Mouse (Mus musculus) regulatory T cell (primary cell): ENCODE measurements around the gene Adgrf2.

Experiments used
- in situ Hi-C: fragments of 300-600 bp; cut with MboI, MseI; formaldehyde crosslinking; loops from one replicate; pipeline ENCODE4 v1.15.1; 2025; ENCODE audit warnings: high pct_unique_total_duplicates

Adgrf2 gene

GRCm38 (mm10) chr17:42741801-42742217 lies at the start of gene Adgrf2:
Gene Adgrf2 (minus strand): TSS chr17:42742179.
- in situ Hi-C loops, result no loop called here

GRCm38 (mm10) chr17:42790787-42791186 lies 48.8 kb upstream of the Adgrf2 start:
- in situ Hi-C loops, result no loop called here

- in situ Hi-C loops, result no loop called here
Observed at GRCm38 (mm10) chr17:42789723-42790122, 47.7 kb upstream of the Adgrf2 start.

GRCm38 (mm10) chr17:42788686-42789453 lies 46.9 kb upstream of the Adgrf2 start:
- in situ Hi-C loops, result no loop called here

- in situ Hi-C loops, result loop anchor here (5.0 kb wide), 1 partner anchor 125 kb away; no protein-coding TSS in a partner anchor
Observed at GRCm38 (mm10) chr17:42782156-42782757, 40.3 kb upstream of the Adgrf2 start.

GRCm38 (mm10) chr17:42753791-42754190 lies 11.8 kb upstream of the Adgrf2 start:
- in situ Hi-C loops, result no loop called here

- in situ Hi-C loops, result no loop called here
Observed at GRCm38 (mm10) chr17:42752173-42752572, 10.2 kb upstream of the Adgrf2 start.

GRCm38 (mm10) chr17:42745657-42746420 lies 3.9 kb upstream of the Adgrf2 start:
- in situ Hi-C loops, result no loop called here

- in situ Hi-C loops, result no loop called here
Observed at GRCm38 (mm10) chr17:42742823-42743222, 844 bp upstream of the Adgrf2 start.

- in situ Hi-C loops, result no loop called here
Observed at GRCm38 (mm10) chr17:42738794-42739193, 3.2 kb downstream of the Adgrf2 start.

- in situ Hi-C loops, result no loop called here
Observed at GRCm38 (mm10) chr17:42717161-42717560, 24.8 kb downstream of the Adgrf2 start.

GRCm38 (mm10) chr17:42714991-42715390 lies 27.0 kb downstream of the Adgrf2 start:
- in situ Hi-C loops, result no loop called here

- in situ Hi-C loops, result no loop called here
Observed at GRCm38 (mm10) chr17:42710717-42711116, 31.3 kb downstream of the Adgrf2 start.

- in situ Hi-C loops, result no loop called here
Observed at GRCm38 (mm10) chr17:42705611-42706010, 36.4 kb downstream of the Adgrf2 start.

- in situ Hi-C loops, result no loop called here
Observed at GRCm38 (mm10) chr17:42702198-42702597, 39.8 kb downstream of the Adgrf2 start.

- in situ Hi-C loops, result no loop called here
Observed at GRCm38 (mm10) chr17:42694730-42695129, 47.2 kb downstream of the Adgrf2 start.

- in situ Hi-C loops, result no loop called here
Observed at GRCm38 (mm10) chr17:42692136-42692535, 49.8 kb downstream of the Adgrf2 start, which contains the start of gene Adgrf4. Gene Adgrf4 (minus strand): TSS chr17:42692284.

GRCm38 (mm10) chr17:42690531-42690930 lies 51.4 kb downstream of the Adgrf2 start:
- in situ Hi-C loops, result no loop called here
